Mouse (Mus musculus) c-Kit-positive CD71-positive TER-119-negative erythroid progenitor cells, embryonic 14.5 days (primary cell): ENCODE data around the gene Tacstd2.
"Not testable (repeated sequence)": the region's sequence is repeated elsewhere in the genome, so short reads cannot be mapped to it uniquely, and the experiment has no call there.

Experiments
- DNase-seq: peaks from one replicate; pipeline ENCODE4 v3.0.0-alpha.2; 2013; ENCODE audit warnings: low read depth

Tacstd2 gene

GRCm38 (mm10) chr6:67535777-67536054, at the start of gene Tacstd2:
Gene Tacstd2, minus strand, starts transcription at chr6:67535796.
- DNase-seq, result no peak

- DNase-seq, result no peak
These were observed 30.7 kb upstream of the Tacstd2 start for GRCm38 (mm10) chr6:67566270-67566669.

- no peak for DNase-seq
These were observed 19.8 kb upstream of the Tacstd2 start for GRCm38 (mm10) chr6:67555376-67555775.

- DNase-seq, result no peak
These were observed 14.0 kb upstream of the Tacstd2 start for GRCm38 (mm10) chr6:67549550-67549949.

GRCm38 (mm10) chr6:67535005-67535776, 405 bp downstream of the Tacstd2 start:
- DNase-seq, result no peak

- no peak for DNase-seq
These were observed 1.2 kb downstream of the Tacstd2 start for GRCm38 (mm10) chr6:67534191-67535004.

- DNase-seq, result no peak
These were observed 2.7 kb downstream of the Tacstd2 start for GRCm38 (mm10) chr6:67532665-67533440.

GRCm38 (mm10) chr6:67531822-67532162, 3.8 kb downstream of the Tacstd2 start:
- no peak for DNase-seq

- no peak for DNase-seq
These were observed 4.4 kb downstream of the Tacstd2 start for GRCm38 (mm10) chr6:67530992-67531821.

GRCm38 (mm10) chr6:67526356-67526755, 9.2 kb downstream of the Tacstd2 start:
- DNase-seq, result no peak

GRCm38 (mm10) chr6:67510752-67511151, 24.8 kb downstream of the Tacstd2 start:
- no peak for DNase-seq

GRCm38 (mm10) chr6:67501938-67502337, 33.7 kb downstream of the Tacstd2 start:
- DNase-seq, result not testable (repeated sequence)

GRCm38 (mm10) chr6:67491755-67492154, 43.8 kb downstream of the Tacstd2 start, which contains the start of gene Il23r:
Gene Il23r, minus strand, starts transcription at chr6:67491855.
- DNase-seq, result no peak
